Mouse (Mus musculus): ENCODE data around the gene Cd27. TPM values are rescaled to one million over a fixed set of nuclear protein-coding genes. Genes with fewer than 3 reads are reported as not detected.

The Cd27 gene
- polyA plus RNA-seq, 1 experiment from 2014 or later: 1.5 TPM

DNA sequence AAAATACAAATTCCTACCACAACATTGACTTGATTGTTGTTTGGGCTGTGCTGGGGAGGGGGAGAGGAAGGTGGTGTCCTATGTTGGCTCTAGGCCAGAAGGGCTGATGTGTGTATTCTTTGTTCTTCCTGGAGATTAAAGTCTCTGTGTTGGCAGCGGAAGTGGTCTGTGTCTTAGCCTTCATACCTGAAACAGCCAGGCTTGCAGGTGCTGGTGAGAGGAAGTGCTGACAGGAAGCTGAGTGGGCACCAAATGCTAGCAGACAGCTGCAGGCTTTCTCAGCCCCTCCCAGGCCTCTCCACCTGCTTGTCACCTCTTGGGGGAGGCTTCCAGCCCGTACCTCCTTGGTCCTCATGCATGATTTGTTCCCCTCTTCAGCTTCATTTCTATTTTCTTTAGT, 14.7 kb downstream of the Cd27 start:
- Histone ChIP-seq H3K4me3 (no peak overlapping the region), H3K36me3 (peaks cover 16% of the 10 kb centered on the region), H3K27me3 (0 out of 2 replicates have a peak, but pooled peaks cover under 1% of the 10 kb centered on the region), H3K27ac (no peak overlapping the region), H3K4me2 (no peak overlapping the region), H3K9ac (0 out of 2 replicates have a peak overlapping the region, but pooled peaks have one; percentile 15), H3K4me1 (replicated peaks) (no peaks in the 10 kb centered on the region), H3K9me3 (no peaks in the 10 kb centered on the region)
- no peak for ATAC-seq (ENCODE audit: low FRiP score)
- WGBS: 75% methylated on average over 2 of the region's 2 CpGs

DNA sequence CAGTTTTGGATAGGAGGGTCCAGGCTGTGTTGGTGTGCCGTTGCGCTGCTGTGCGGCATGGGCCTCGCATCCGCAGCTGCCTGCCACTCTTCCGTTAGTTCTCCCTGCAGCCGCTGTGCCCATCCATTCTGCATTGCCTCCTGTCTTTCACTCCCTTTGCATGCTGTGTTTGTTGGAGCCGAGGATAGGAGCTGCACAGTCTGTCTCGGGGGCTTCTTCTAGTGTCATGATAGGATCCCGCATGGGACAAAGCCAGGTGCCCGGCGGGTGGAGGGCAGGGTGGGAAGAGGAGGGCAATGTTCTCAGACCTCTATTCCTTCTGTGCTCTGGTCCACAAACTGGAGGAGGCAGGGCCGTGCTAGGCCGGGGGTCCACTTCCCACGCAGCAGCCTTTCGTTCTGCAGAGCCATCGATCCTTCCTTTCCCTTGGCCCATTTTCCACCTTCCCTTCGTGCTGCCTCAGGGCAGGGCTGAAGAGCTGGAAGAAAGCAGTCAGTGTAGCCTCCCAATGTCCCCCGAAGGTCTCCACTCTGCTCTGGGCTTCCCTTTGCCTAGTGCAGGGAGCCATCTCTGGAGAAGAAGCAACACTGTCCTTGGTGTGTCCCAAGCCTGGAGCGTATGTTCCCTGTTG, 15.6 kb downstream of the Cd27 start:
- Histone ChIP-seq H3K9me3 (no peaks in the 10 kb centered on the region), H3K9ac (no peak overlapping the region; the same call in 1 of the 2 replicates), H3K4me1 (replicated peaks) (peaks cover 6% of the 10 kb centered on the region; the same call in 1 of the 2 replicates), H3K36me3 (peaks cover 16% of the 10 kb centered on the region), H3K27me3 (0 out of 2 replicates have a peak, but pooled peaks cover 5% of the 10 kb centered on the region), H3K27ac (no peak overlapping the region), H3K4me3 (no peak overlapping the region), H3K4me2 (no peak overlapping the region)
- ATAC-seq (ENCODE audit: low FRiP score): no peak
- 88% methylated on average over 20 of the region's 20 CpGs for WGBS

DNA sequence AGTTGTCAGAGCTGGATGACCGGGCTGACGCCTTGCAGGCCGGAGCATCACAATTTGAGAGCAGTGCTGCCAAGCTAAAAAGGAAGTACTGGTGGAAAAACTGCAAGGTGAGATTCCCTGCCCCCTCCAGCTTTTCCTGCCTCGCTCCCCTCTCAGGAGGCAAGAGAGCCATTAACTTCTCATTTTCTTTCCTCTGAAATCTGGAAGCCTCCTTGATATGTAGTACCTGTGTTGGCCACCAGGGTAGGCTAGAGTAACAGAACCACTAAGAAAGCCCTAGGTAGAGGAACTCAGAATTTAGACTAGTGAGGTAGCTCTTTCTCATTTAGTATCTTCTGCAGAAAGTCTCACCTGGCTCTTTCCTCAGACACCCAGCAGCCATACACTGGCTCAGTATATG, 17.8 kb downstream of the Cd27 start:
- Histone ChIP-seq H3K27me3 (peaks cover 8% of the 10 kb centered on the region; the same call in 1 of the 2 replicates), H3K4me3 (no peak overlapping the region), H3K9ac (no peak overlapping the region), H3K27ac (no peak overlapping the region), H3K4me2 (no peak overlapping the region), H3K36me3 (peaks cover 8% of the 10 kb centered on the region; the same call in 1 of the 2 replicates), H3K9me3 (no peaks in the 10 kb centered on the region), H3K4me1 (replicated peaks) (peaks cover 10% of the 10 kb centered on the region)
- ATAC-seq (ENCODE audit: low FRiP score): no peak
- 80% methylated on average over 4 of the region's 4 CpGs for WGBS

DNA sequence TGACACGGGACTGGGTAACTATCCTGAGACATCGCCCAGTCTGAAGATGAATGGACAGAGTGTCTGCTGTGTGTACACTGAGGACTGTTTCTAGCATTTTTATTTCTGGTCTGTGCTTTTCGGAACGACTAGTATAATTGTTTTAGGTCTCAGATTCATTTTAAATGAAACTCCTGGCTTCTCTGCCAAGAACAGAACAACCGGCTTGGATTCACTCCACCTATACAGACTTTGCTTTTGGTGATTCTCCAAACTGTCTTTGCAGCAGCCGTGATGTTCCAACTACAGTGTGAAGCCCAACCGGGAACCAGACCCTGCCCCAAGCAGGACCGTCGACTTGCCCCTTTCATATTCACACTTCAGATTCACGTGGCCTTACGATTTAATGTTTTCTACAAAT, 18.9 kb downstream of the Cd27 start:
- no peak for ATAC-seq (ENCODE audit: low FRiP score)
- 89% methylated on average over 11 of the region's 11 CpGs for WGBS
- peaks cover 8% of the 10 kb centered on the region; the same call in 1 of the 2 replicates for H3K36me3 ChIP-seq

DNA sequence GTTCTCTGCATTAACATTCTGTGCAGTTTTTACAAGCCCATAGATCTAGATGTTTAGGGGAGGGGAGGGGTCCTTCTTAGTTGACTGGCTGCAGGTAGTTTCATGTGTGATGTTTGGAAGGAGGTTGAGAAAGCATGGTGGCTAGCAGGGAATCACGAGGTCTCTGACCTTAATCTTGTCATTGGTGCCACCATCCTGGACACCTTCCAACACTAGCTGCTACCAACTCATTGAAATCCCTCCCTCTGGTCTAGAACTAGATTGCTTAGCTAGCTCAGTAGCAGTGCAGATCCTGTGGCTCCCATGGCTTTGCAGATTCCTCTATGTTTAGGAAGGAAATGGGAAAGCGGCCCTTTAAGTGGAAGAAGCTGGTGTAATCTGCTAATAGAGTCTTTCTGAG, 19.9 kb downstream of the Cd27 start:
- Histone ChIP-seq H3K27me3 (peaks cover 27% of the 10 kb centered on the region), H3K4me2 (no peak overlapping the region), H3K4me1 (replicated peaks) (peaks cover 10% of the 10 kb centered on the region), H3K4me3 (no peak overlapping the region), H3K9me3 (no peaks in the 10 kb centered on the region), H3K36me3 (peaks cover 8% of the 10 kb centered on the region; the same call in 1 of the 2 replicates), H3K9ac (no peak overlapping the region), H3K27ac (no peak overlapping the region)
- no peak for ATAC-seq (ENCODE audit: low FRiP score)
- 88% methylated on average over 2 of the region's 2 CpGs for WGBS

More for the DNA sequence above, 18.9 kb downstream of the Cd27 start:
- Histone ChIP-seq H3K4me2 (no peak overlapping the region), H3K27me3 (peaks cover 18% of the 10 kb centered on the region), H3K4me3 (no peak overlapping the region), H3K27ac (no peak overlapping the region), H3K4me1 (replicated peaks) (peaks cover 10% of the 10 kb centered on the region), H3K9ac (no peak overlapping the region), H3K9me3 (no peaks in the 10 kb centered on the region)

DNA sequence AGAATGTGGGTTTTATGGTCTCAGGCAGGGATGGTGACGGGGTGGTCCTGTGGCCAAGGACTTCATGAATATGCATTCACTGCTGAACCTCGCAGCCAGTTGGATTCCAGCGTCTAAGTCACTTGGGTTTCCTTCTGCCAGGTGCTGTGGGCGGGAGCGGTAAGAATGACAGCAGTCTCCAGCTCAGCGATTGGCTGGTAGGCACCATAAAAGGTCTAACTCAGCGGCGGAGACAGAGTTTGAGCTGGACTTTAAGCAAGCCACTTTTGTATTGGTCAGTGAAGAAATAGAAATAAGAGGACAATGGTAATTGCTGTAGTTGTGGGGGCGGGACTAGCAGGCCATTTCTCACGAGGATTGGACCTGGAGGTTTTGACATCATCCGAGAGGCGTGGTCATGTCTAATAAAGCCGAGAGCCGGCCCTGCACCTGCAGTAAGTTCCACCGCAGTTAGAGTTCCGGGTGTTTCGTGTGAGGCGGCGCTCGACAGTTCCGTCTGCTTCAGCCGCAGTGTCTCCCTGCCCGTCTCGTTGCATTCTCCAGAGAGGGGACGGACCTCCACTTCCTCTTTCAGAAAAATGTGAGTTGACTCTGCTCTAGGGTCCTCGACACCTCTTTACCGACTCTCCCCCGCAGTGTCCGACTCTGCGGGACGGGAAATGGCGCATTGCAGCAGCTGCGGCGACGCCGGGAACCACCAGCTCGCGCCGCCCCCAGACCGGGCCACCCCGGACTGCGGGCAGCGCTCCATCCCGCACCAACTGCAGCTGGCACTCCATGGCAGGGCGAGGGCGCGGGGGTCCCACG, 21.5 kb downstream of the Cd27 start, which contains the start of gene Vamp1:
Gene Vamp1 (plus strand): TSS at position 404 of the 807 bp plus-strand sequence.
- peak within 1 kb of the TSS; percentile 73 for H3K4me2 ChIP-seq
- peaks cover 10% of the 10 kb centered on the region for H3K4me1 ChIP-seq (replicated peaks)
- ATAC-seq (ENCODE audit: low FRiP score): peak; percentile 98
- under 1% methylated on average over 48 of the region's 48 CpGs for WGBS
- H3K9ac ChIP-seq: peak within 1 kb of the TSS; percentile 81
- H3K27me3 ChIP-seq: peaks cover 32% of the 10 kb centered on the region
- peak within 1 kb of the TSS; percentile 80 for H3K27ac ChIP-seq
- no peaks in the 10 kb centered on the region for H3K9me3 ChIP-seq
- H3K4me3 ChIP-seq: peak within 1 kb of the TSS; percentile 59
- peaks cover 8% of the 10 kb centered on the region; the same call in 1 of the 2 replicates for H3K36me3 ChIP-seq

DNA sequence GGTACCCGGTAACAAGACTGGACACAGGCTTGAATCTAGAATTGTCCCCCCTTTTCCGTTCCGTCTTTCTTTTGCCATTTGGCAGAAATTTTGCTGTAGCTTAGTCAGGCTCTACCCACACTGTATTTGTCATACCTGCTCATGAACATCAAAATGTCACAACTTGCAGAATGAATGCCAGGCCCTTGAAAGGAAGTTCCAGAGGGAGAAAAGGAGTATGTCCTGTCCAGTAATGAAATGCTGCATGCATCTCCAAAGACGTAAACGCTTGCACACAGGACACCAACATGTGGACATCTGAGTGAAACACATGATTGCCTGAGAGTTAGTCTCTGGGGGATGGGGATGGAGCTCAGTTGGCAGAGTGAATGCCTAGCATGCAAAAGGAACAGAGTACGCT, 23.1 kb downstream of the Cd27 start:
- ATAC-seq (ENCODE audit: low FRiP score): no peak
- Histone ChIP-seq H3K4me2 (no peak overlapping the region), H3K36me3 (no peaks in the 10 kb centered on the region), H3K4me1 (replicated peaks) (peaks cover 10% of the 10 kb centered on the region), H3K9me3 (no peaks in the 10 kb centered on the region), H3K9ac (no peak overlapping the region), H3K4me3 (no peak overlapping the region), H3K27ac (no peak overlapping the region), H3K27me3 (peaks cover 32% of the 10 kb centered on the region)
- WGBS: 74% methylated on average over 6 of the region's 6 CpGs

DNA sequence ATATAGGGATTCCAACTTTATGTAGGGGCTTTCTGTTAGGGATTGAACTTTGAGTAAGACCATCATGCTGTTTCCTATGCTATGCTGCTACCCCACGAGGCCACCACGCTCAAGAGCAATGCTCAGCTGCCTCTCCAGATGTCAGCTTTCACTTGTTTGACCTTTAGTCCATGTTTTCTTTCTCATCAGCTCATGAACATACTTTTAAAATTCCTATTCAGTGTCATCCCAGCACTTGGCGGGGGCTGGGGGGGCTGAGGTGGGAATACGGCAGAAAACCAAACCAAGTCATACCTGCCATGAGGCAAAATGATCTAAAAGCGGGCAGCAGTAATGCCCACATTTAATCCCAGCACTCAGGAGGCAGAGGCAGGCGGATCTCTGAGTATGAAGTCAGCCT, 23.7 kb downstream of the Cd27 start:
- Histone ChIP-seq H3K36me3 (no peaks in the 10 kb centered on the region), H3K4me2 (no peak overlapping the region), H3K9ac (no peak overlapping the region), H3K4me1 (replicated peaks) (peaks cover 10% of the 10 kb centered on the region), H3K9me3 (no peaks in the 10 kb centered on the region), H3K27me3 (peaks cover 32% of the 10 kb centered on the region), H3K27ac (no peak overlapping the region), H3K4me3 (no peak overlapping the region)
- WGBS: 77% methylated on average over 6 of the region's 6 CpGs
- no peak for ATAC-seq (ENCODE audit: low FRiP score)

DNA sequence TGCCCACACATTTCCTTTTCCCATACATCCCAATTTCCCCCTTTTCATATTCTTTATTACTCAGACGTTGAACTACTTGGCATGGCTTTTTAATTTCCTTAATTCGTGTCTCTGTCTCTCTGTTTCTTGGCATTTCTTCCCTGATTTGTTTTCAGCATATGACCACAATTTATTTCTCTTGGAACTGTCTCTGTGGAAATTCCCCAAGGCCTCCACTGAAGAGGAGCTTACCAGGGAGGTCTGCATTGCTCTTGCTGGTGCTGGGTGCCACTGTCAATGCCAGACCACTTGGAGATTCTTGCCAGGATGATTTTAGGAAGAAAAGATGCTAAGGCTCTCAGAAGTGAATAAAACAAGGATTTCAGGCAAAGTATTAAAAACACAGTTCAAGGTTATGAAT, 24.2 kb downstream of the Cd27 start:
- WGBS: 59% methylated on average over 2 of the region's 2 CpGs
- Histone ChIP-seq H3K4me2 (no peak overlapping the region), H3K9ac (no peak overlapping the region), H3K4me3 (no peak overlapping the region), H3K4me1 (replicated peaks) (peaks cover 10% of the 10 kb centered on the region), H3K36me3 (no peaks in the 10 kb centered on the region), H3K27me3 (peaks cover 32% of the 10 kb centered on the region), H3K27ac (no peak overlapping the region), H3K9me3 (no peaks in the 10 kb centered on the region)
- no peak for ATAC-seq (ENCODE audit: low FRiP score)

DNA sequence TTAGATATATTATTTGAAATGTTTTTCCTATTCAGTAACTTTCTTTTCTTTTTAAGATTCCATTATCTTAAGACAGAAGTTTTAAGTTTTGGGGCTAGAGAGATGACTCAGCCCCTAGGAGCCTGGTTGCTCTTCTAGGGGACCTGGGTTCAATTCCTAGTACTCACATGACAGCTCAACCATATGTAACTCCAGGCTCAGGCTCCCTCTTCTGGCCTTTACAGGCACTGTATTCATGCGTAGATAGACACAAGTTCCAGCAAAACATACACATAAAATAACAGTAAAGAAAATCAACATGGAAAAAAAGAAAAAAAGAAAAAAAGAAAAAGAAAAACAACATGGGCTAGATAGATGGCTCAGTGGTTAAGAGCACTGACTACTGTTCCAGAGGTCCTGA, 26.4 kb downstream of the Cd27 start:
- no peak for ATAC-seq (ENCODE audit: low FRiP score)
- no peaks in the 10 kb centered on the region for H3K36me3 ChIP-seq
- no peak overlapping the region for H3K27ac ChIP-seq
- WGBS: 85% methylated on average over 1 of the region's 1 CpGs
- H3K27me3 ChIP-seq: peaks cover 27% of the 10 kb centered on the region
- no peak overlapping the region for H3K9ac ChIP-seq
- H3K4me3 ChIP-seq: no peak overlapping the region
- H3K9me3 ChIP-seq: no peaks in the 10 kb centered on the region
- H3K4me2 ChIP-seq: no peak overlapping the region
- no peaks in the 10 kb centered on the region for H3K4me1 ChIP-seq (replicated peaks)

DNA sequence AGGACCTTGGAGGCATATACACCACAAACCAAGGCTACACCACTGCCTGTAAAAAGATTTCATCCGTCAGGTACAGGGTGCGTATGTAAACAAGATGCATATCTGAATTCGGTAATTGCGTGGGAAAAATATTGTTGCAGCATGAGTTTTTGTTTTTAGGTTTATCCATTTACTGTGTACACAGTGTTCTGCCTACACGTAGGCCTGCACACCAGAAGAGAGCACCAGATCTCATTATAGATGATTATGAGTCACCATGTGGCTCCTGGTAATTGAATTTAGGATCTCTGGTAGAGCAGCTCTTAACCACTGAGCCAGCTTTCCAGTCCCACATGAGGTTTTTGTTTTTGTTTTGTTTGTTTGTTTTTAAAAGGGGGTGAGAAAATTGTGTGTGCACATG, 39.6 kb downstream of the Cd27 start:
- Histone ChIP-seq H3K4me3 (no peak overlapping the region), H3K9me3 (no peaks in the 10 kb centered on the region), H3K27ac (no peak overlapping the region), H3K36me3 (peaks cover 30% of the 10 kb centered on the region), H3K27me3 (no peaks in the 10 kb centered on the region), H3K4me2 (no peak overlapping the region), H3K4me1 (replicated peaks) (peaks cover 15% of the 10 kb centered on the region), H3K9ac (no peak overlapping the region)
- 84% methylated on average over 5 of the region's 5 CpGs for WGBS
- no peak for ATAC-seq (ENCODE audit: low FRiP score)

DNA sequence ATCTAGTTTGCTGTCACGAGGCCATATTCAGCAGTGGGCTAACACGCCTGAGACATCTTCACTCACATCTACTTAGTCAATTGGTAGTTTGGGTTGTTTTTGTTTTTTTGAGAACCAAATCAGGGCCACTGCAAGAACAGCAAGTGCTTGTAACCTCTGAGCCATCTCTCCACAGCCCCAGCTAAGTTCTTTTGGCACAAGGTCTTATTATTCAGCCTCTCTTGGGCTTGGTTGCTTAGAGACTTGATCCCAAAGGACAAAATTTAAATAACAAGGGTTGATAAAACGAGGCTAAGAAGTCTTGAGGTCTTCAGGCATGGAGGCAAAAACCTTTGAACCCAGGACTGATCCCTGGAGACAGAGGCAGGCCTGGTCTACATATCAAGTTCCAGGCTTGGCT, 40.5 kb downstream of the Cd27 start:
- 50% methylated on average over 3 of the region's 3 CpGs for WGBS
- peaks cover 15% of the 10 kb centered on the region for H3K4me1 ChIP-seq (replicated peaks)
- no peak overlapping the region for H3K4me2 ChIP-seq
- no peaks in the 10 kb centered on the region for H3K9me3 ChIP-seq
- H3K9ac ChIP-seq: no peak overlapping the region
- no peak overlapping the region for H3K4me3 ChIP-seq
- no peaks in the 10 kb centered on the region for H3K27me3 ChIP-seq
- peaks cover 30% of the 10 kb centered on the region for H3K36me3 ChIP-seq
- no peak for ATAC-seq (ENCODE audit: low FRiP score)
- no peak overlapping the region for H3K27ac ChIP-seq
